Mouse (Mus musculus) adrenal gland, adult 8-10 months (tissue): ENCODE data around the gene Gucd1. TPM values are rescaled to one million over a fixed set of nuclear protein-coding genes. Genes with fewer than 3 reads are reported as not detected.
"Not testable (repeated sequence)": the region's sequence is repeated elsewhere in the genome, so short reads cannot be mapped to it uniquely, and the experiment has no call there.

Experiments used
- DNase-seq: peaks from one replicate; pipeline ENCODE4 v3.0.0; 2022
- total RNA-seq, 4 experiments: library from RNA; stranded (reverse); gene quantifications; 2 replicates each; pipeline ENCODE4 v1.2.4; 2022

Gucd1 gene
- total RNA-seq, 4 experiments from 2014 or later = 20.3 to 23.9 (median 23.2) TPM

- no peak for DNase-seq
These were observed 17.7 kb upstream of the Gucd1 start for GRCm38 (mm10) chr10:75535423-75535822.

GRCm38 (mm10) chr10:75534934-75535333, 17.2 kb upstream of the Gucd1 start:
- no peak for DNase-seq

DNA sequence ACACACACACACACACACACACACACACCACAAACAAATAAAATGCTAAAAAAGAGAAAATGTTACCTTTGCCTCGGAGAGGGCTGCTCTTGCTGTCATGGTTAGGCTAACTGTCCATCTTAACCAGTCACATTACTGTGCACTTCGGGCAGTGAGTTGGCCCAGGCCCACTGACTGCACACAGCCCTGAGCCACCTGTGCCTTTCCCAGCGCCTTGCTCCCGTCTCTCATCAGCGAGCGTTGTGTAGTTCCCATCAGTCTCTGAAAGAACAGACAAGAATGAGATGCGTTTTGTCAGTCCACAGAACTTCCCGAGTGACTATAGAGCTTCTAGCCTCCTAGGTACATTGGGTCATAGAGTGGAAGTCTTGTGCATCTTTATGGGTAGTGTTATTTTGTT, 16.4 kb upstream of the Gucd1 start:
- DNase-seq = no peak

- DNase-seq = no peak
These were observed 13.8 kb upstream of the Gucd1 start for GRCm38 (mm10) chr10:75531532-75532090.

DNA sequence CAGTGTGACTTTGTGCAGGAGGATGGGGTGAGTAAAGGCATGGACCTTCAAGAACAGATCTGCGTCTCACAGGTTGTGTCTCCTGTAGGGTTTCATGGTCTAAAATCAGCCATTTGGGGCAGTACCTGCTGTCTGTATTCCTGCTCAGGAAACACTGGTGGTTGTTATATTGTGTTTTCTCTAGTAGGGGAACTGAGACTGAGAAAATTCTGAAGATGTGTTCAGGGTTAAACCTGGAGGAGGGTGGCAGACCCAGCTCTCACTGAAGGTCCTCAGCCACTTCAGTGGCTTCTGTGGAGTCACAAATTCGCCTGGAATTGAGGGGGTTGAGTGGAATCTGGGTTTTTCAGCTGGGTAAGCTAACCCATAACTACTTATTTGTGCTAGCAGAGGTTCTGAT, 12.6 kb upstream of the Gucd1 start:
- DNase-seq = no peak

DNA sequence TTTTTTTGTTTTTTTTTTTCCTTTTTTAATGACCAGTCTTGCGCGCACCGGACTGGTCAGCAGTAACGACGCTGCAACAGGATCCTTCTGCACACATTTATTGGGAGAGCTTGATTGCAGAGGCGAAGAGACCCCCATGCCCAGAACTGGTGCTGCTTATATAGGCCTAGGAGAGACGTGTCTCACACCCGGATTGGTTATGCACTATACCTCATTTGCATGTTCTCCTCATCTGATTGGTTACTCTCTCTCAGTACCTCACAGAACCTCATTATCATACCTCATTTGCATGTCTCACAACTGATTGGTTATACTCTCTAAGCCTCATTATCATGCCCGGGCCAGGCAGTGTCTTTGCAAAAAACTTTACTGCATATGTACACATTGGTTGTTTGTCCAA, 7.7 kb upstream of the Gucd1 start:
- DNase-seq = not testable (repeated sequence)

DNA sequence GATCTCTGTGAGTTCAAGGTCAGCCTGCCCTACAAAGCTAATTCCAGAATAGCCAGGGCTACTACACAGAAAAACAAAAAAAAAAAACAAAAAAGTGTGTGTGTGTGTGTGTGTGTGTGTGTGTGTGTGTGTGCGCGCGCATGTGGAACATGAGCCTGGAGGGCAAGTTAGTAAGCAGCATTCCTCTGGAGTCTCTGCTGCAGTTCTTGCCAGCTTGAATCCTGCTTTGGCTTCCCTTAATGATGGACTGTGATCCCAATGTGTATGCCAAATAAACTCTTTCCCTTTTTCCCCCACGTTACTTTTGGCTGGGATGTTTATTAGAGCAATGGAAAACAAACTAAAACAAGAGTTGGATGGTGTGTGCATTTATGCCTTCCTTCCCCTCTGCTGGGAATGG, 3.9 kb upstream of the Gucd1 start:
- no peak for DNase-seq

DNA sequence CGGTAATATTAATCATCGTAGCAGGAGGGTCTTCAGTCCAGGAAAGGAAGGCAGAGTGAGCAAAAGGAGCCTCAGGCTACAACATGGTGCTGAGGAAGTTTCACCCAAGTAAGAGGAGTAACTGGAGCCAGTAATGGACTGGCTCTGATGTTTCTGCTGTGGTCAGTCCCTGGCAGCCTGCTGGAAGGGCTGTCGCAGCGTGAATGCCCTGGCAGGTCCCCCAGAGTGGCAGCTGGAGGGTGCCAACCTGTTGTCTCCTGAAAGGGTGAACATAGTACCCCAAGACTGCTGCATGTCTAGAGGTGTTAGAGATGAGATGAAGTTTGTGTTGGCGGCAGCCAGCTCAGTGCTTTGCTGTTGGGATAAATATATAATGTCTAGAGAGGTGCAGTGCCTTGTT, 2.8 kb upstream of the Gucd1 start:
- no peak for DNase-seq

DNA sequence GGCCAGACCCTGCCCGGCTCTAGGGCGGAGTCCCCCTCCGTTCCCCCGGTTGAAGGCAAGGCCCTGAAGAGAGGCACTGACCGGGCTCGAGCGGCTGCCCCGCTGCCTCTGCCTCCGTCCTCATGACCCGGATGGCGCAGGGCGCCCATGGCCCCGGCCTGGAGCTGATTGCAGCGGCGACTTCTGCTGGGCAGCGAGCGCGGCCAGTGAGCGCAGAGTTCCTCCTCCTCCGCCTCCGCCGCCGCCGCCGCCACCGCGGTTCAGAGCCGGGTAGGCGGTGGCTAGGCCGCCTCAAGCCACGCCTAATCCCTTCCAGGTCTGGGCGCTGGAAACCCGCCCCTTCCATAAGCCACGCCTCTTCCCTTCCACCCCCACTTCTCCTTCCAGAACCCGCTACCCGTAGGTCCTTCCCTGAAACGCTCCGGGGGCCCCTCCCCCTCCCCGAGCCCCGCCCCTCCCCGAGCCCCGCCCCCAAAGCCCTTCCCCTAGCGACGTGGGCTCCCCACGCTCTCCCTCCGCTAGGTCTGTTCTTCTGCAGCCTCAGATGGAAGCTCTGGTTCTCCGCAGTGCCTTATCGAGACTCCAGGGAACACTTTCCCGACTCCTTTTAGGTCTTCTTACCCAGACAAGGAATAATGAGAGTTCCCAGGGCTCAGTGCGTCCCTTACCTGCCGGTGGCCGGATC, 557 bp downstream of the Gucd1 start, which contains the start of gene Snrpd3:
Snrpd3 (plus strand) TSS at position 479 of the 685 bp plus-strand sequence.
- DNase-seq = peak; percentile 93

- no peak for DNase-seq
These were observed 1.1 kb downstream of the Gucd1 start for GRCm38 (mm10) chr10:75516724-75517072.

- no peak for DNase-seq
These were observed 1.6 kb downstream of the Gucd1 start for GRCm38 (mm10) chr10:75516038-75516723.

DNA sequence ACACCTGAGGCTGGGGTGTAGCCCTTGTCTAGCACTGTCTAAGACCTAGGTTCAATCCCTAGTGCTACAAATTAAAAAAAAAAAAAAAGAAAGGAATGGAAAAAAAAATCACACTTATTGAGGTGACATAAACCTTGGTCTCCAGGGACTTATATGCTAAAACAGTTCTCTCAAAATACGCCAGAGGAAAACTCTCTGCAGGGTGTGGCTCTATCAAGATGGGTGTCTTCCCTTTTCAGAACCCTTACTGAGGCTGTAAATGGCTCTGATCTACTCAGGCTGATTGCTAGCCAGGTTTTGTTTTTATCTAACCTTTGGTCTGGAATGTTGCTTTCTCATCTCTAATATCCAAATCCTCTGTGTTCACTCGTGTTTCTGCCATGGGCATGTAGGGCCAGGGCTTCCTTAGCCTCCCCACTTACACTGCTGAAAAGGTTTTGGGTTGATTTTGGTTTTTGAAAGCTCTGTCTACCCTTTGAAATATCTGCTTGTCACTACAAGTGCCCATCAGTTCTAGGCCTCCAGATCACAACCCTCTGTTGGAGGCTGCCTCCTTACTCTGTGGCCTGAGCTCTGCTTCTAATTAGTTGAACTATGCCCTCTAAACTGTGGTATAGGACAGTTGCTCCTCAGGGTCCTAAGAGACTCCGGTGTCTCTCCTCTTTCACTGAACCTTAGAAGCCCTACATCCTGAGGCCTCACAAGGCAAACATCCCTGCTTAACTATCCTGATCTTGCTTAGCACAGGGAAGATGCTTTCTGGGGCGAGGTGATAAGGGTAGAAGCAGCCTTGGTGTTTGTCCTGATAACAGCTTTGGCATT, 2.3 kb downstream of the Gucd1 start:
- no peak for DNase-seq

- DNase-seq = no peak
These were observed 3.4 kb downstream of the Gucd1 start for GRCm38 (mm10) chr10:75514361-75514760.

DNA sequence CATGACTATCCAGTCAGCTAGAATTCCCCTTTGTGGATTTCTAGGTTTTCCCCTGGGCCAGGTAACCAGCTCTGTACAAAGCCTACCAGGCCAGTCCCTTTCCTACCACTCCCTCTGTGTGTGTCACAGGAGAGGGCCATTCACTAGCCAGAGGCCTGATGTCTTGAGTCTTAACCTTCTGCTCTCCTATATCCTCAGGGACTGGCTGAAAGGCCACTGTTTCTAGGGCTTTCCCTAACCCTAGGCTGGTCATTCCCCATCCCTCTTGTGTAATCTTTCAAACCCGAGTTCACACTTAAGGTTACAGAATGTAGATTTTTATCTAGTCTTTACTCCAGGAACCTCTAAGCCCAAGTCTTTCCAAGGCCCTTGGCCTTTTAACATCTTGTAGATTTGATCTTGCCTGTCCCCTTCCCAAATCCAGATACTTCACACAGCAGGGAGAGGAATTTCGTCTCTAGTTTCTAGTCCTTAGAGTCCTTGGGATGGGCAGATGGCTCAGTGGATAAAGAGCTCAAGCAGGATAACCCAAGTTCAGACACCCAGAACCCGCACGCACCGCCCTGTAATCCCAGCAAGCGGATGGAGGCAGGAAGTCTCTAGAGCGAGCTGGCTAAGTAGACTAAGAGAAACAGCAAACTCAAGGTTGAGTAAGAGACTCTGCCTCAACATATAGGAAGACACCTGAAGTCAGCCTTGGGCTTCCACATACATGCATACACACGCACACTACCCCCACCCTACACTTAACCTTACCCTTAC, 4.3 kb downstream of the Gucd1 start:
- no peak for DNase-seq

DNA sequence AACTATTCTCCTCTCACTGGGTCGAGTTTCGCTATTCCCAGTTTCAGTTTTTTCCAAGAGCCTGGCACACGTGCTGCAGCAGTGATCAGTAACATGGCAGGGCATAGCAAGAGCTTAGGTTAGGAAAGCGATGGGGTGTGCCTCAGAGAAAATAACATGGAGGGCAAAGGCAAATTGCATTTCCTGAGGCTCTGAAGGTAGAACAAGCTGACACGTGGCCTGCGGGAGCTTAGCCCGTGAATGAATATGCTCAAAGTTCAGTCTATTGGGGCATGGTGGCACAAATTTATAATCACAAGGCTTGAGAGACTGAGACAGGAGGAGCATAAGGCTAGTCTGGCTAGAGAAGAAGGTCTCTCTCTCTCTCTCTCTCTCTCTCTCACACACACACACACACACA, 5.0 kb downstream of the Gucd1 start:
- no peak for DNase-seq

GRCm38 (mm10) chr10:75511897-75512296, 5.9 kb downstream of the Gucd1 start:
- no peak for DNase-seq

DNA sequence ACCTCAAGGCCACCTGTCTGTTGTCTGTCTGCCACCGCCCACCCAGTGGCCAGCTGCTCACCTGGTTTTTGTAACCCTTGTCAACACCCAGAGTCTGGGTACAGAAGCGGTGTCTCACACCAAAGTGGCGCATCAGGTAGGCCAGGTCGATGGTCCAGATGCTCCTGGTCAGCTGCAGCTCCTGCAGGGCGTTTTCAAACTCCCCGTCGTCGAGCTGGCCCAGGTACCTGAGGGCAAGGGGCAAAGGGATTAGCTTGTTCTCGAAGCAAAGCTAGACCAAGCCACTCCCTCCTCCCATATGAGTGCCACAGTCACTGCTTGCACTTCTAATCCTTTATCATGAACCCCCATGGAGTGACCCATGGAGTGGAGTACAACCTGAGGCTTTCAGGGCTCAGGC, 6.7 kb downstream of the Gucd1 start:
- DNase-seq = no peak

GRCm38 (mm10) chr10:75510446-75510845, 7.3 kb downstream of the Gucd1 start:
- peak; percentile 65 for DNase-seq

- DNase-seq = not testable (repeated sequence)
These were observed 11.8 kb downstream of the Gucd1 start for GRCm38 (mm10) chr10:75505928-75506327.

GRCm38 (mm10) chr10:75505130-75505495, 12.7 kb downstream of the Gucd1 start:
- DNase-seq = no peak

DNA sequence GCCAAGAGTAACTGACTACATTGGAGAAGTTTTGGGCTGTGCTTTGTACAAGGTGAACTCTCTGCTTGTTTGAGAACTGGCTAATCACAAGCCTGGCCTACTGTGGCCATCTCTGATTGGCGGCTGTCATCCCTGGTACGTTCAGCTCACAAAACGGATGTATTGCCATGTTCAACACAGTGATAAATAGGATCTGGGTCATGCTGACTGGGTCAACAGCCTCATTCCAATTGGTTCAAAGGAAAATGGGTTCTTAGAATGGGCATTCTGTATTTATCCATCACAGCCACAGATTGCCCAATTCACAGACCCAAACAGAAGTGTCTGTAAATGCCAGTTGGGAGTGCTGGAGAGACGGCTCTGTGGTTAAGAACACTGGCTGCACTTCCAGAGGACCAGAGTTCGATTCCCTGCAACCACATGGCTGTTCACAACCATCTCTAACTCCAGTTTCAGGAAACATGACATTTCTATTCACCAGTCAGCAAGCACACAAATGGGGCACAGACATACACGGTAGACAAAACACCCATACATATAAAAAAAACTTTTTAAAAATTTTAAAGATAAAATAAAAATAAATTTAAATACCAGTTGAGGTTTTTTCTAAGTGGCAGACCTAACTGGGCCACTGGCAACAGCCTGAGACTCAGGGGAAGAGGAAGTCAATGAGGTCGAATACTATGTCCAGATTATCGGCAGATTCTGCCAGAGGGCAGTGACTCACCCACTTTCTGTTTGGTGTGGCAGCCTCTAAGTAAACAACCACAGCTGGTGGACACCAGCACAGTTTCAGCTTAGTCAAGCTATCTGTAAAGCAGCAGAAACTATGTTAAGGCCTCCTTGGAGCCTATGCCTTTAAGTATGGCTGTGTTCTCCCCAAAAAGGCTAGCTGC, 13.3 kb downstream of the Gucd1 start:
- no peak for DNase-seq
